Mouse (Mus musculus) stomach, embryonic 14.5 days (tissue): ENCODE results near the gene Ifitm1. TPM values are rescaled to one million over a fixed set of nuclear protein-coding genes. Genes with fewer than 3 reads are reported as not detected.

Experiments
- polyA plus RNA-seq: library from polyadenylated mRNA; unstranded; fragments of >200 nt; fragmentation: Nextera tagmentation; extraction: Ambion mirVana; gene quantifications from 2 replicates; pipeline ENCODE4 v1.2.1, GENCODE M21; 2014

Ifitm1 gene
- polyA plus RNA-seq, 1 experiment from 2014 or later: 289 TPM

Other genes starting within 250 kb of the Ifitm1 start
- not detected in 2 replicates for gene Cyp2e1, start 203.5 kb upstream of the Ifitm1 start, polyA plus RNA-seq
- 0.27 and 0.74 TPM in 2 replicates for gene Syce1, start 179.4 kb upstream of the Ifitm1 start, polyA plus RNA-seq
- 2.7 and 3.0 TPM in 2 replicates for gene Zfp941, start 145.0 kb upstream of the Ifitm1 start, polyA plus RNA-seq
- gene Urah, start 132.2 kb upstream of the Ifitm1 start, polyA plus RNA-seq: 14.2 and 18.7 TPM in 2 replicates
- gene Scgb1c1, start 121.7 kb upstream of the Ifitm1 start, polyA plus RNA-seq: not detected in 2 replicates
- not detected in 2 replicates for gene Odf3, start 119.4 kb upstream of the Ifitm1 start, polyA plus RNA-seq
- gene Gm45785, start 110.9 kb upstream of the Ifitm1 start, polyA plus RNA-seq: not detected in 2 replicates
- gene Ric8a, start 110.3 kb upstream of the Ifitm1 start, polyA plus RNA-seq: 65.7 and 72.8 TPM in 2 replicates
- gene Bet1l, start 109.6 kb upstream of the Ifitm1 start, polyA plus RNA-seq: 48.7 and 55.3 TPM in 2 replicates
- gene Psmd13, start 85.3 kb upstream of the Ifitm1 start, polyA plus RNA-seq: 136 and 146 TPM in 2 replicates
- 21.8 and 23.5 TPM in 2 replicates for gene Sirt3, start 84.9 kb upstream of the Ifitm1 start, polyA plus RNA-seq
- gene Cox8b, start 66.8 kb upstream of the Ifitm1 start, polyA plus RNA-seq: 0.87 TPM in 1 of 2 replicates, not detected in the other
- gene Nlrp6, start 46.3 kb upstream of the Ifitm1 start, polyA plus RNA-seq: 1.2 and 2.2 TPM in 2 replicates
- 28.7 and 31.0 TPM in 2 replicates for gene Pgghg, start 25.8 kb upstream of the Ifitm1 start, polyA plus RNA-seq
- 2.0 and 2.6 TPM in 2 replicates for gene Ifitm5, start 16.9 kb upstream of the Ifitm1 start, polyA plus RNA-seq
- gene Gm45717, start 11.3 kb upstream of the Ifitm1 start, polyA plus RNA-seq: not detected in 2 replicates
- gene Ifitm2, start 11.2 kb upstream of the Ifitm1 start, polyA plus RNA-seq: 1,395 and 1,501 TPM in 2 replicates
- 347 and 377 TPM in 2 replicates for gene Ifitm3, start 43.5 kb downstream of the Ifitm1 start, polyA plus RNA-seq
- 2.6 TPM in 1 of 2 replicates, not detected in the other for gene Ifitm6, start 50.7 kb downstream of the Ifitm1 start, polyA plus RNA-seq
- gene Gm17387, start 61.9 kb downstream of the Ifitm1 start, polyA plus RNA-seq: not detected in 2 replicates
- gene B4galnt4, start 93.9 kb downstream of the Ifitm1 start, polyA plus RNA-seq: 8.6 and 10.3 TPM in 2 replicates
- gene Pkp3, start 111.0 kb downstream of the Ifitm1 start, polyA plus RNA-seq: 20.2 and 21.1 TPM in 2 replicates
- 7.1 and 7.4 TPM in 2 replicates for gene Sigirr, start 133.4 kb downstream of the Ifitm1 start, polyA plus RNA-seq
- gene Ano9, start 150.6 kb downstream of the Ifitm1 start, polyA plus RNA-seq: 11.9 and 12.2 TPM in 2 replicates
- 65.1 and 67.3 TPM in 2 replicates for gene Ptdss2, start 155.2 kb downstream of the Ifitm1 start, polyA plus RNA-seq
- gene Rnh1, start 205.6 kb downstream of the Ifitm1 start, polyA plus RNA-seq: 165 and 181 TPM in 2 replicates
- 79.4 and 85.5 TPM in 2 replicates for gene Hras, start 226.8 kb downstream of the Ifitm1 start, polyA plus RNA-seq
- gene Lrrc56, start 226.9 kb downstream of the Ifitm1 start, polyA plus RNA-seq: 5.3 and 6.1 TPM in 2 replicates
- gene Lmntd2, start 246.9 kb downstream of the Ifitm1 start, polyA plus RNA-seq: 1.7 and 2.3 TPM in 2 replicates
- 57.2 and 59.2 TPM in 2 replicates for gene Rassf7, start 248.6 kb downstream of the Ifitm1 start, polyA plus RNA-seq